Mouse (Mus musculus): ENCODE results near the gene Galnt2.

DNA sequence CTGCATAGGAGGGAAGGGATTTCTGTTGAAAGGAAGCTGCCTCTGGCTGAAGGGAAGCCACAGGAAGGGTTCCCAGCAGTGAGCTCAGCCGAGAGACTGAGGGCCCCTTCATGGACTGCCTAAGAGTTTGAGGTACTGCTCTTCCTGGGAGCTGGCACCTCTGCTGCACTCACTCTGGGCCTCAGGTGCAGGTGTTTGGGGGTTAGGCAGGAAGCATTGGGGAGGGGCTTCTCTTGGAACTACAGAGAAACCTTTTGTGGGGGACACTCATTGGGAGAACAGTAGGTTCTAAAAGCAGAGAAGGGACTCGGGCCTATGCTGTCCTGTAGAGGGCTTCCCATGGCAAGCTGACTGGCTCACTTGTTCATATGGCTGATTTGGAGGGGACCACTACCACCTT, 3.3 kb downstream of the Galnt2 start:
- TF ChIP-seq CTCF (IDR thresholded peaks at IDR 0.05; ENCODE audit: low read depth, low read length), result no peak
- TF ChIP-seq POLR2A (IDR thresholded peaks at IDR 0.05; ENCODE audit: borderline replicate concordance, low read depth, low read length), result no peak

Data from bone marrow macrophage, adult 2 months (primary cell).